Comparison of ENCODE assay signal across 8 mouse cellular contexts in the genomic region with DNA sequence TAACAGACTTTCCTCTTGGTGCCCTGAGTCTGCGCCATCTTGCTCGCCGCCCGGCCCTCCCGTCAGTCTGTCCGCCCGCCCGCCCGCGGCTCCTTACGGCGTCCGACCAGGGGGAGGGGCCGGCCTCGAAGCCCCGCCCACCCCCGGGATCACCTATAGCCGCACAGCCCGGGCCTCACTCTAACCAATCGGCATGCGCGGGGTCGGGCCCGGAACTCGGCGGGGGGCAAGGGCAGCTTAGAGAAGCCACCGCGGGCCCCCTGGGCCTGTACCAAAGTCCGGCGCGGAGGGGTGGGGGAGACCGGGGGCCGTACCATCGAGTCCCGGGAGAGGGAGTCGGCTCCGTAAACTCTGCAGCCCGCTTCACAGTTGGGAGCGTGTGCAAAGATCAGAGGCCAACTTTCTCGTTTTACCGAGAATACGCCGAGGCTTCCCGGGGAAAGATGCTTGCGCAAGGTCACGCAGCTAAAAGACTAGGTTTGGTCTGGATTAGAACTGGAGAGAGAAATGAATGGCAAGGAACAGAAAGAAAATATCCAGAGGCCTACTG. TPM values are rescaled to one million over a fixed set of nuclear protein-coding genes. Genes with fewer than 3 reads are reported as not detected.
DNase-seq lines count a peak whose midpoint lies in the region; ATAC-seq lines count a peak whose summit lies in the region.

A gene (minus strand): TSS at position 122 of the 550 bp plus-strand sequence.

- ATAC-seq in erythroblast, adult 5-6 weeks (replicated peaks; ENCODE audit: low FRiP score, poor library complexity, severe bottlenecking) = peak; percentile 93
- ATAC-seq in kidney, embryonic 15.5 days (replicated peaks; ENCODE audit: low FRiP score) = peak; percentile 100
- peak; percentile 97 for ATAC-seq in monocyte, adult 5-6 weeks (replicated peaks; ENCODE audit: insufficient number of reproducible peaks, low FRiP score, low TSS enrichment, poor library complexity, severe bottlenecking)

- peaks cover 32% of the 10 kb centered on the region for H3K36me3 ChIP-seq in heart, embryonic 10.5 days
- peaks cover 26% of the 10 kb centered on the region for H3K36me3 ChIP-seq in kidney, embryonic 15.5 days

- H3K27ac ChIP-seq in heart, embryonic 10.5 days = peak within 1 kb of the TSS; percentile 94
- peak within 1 kb of the TSS; percentile 88 for H3K27ac ChIP-seq in kidney, embryonic 15.5 days

- H3K27me3 ChIP-seq in heart, embryonic 10.5 days (ENCODE audit: insufficient read depth, poor library complexity, severe bottlenecking) = no peaks in the 10 kb centered on the region
- H3K27me3 ChIP-seq in kidney, embryonic 15.5 days = no peaks in the 10 kb centered on the region

- peak within 1 kb of the TSS; percentile 79 for H3K4me3 ChIP-seq in heart, embryonic 10.5 days
- H3K4me3 ChIP-seq in kidney, embryonic 15.5 days (replicated peaks) = peak within 1 kb of the TSS; percentile 90

- H3K4me2 ChIP-seq in kidney, embryonic 15.5 days = peak within 1 kb of the TSS; percentile 68

- peaks cover 14% of the 10 kb centered on the region for H3K4me1 ChIP-seq in heart, embryonic 10.5 days
- H3K4me1 ChIP-seq in kidney, embryonic 15.5 days = peaks cover 19% of the 10 kb centered on the region

- H3K9me3 ChIP-seq in heart, embryonic 10.5 days = no peaks in the 10 kb centered on the region
- H3K9me3 ChIP-seq in kidney, embryonic 15.5 days (replicated peaks) = no peaks in the 10 kb centered on the region

- H3K9ac ChIP-seq in kidney, embryonic 15.5 days = peak within 1 kb of the TSS; percentile 85

- peak; percentile 97 for DNase-seq in B cell, adult 2 months
- DNase-seq in brain, adult 2 months (ENCODE audit: low read depth, low spot score) = peak; percentile 98
- DNase-seq in heart, embryonic 10.5 days (ENCODE audit: low spot score) = peak; percentile 99
- DNase-seq in liver = peak; percentile 99
- DNase-seq in spleen, postnatal 4 days (ENCODE audit: low spot score in 2 of 2) = peak; percentile 98 to 99

- WGBS in heart, embryonic 10.5 days = 1% methylated on average over 46 of the region's 46 CpGs
- under 1% methylated on average over 46 of the region's 46 CpGs for WGBS in kidney, embryonic 15.5 days

RNA-seq across cellular contexts. Expression of the gene that starts here (rescaled TPM):
- total RNA-seq in erythroblast, adult 5-6 weeks (2015; ENCODE audit: low replicate concordance) = 41.1 and 45.8 TPM in 2 replicates
- 27.0 and 42.9 TPM in 2 replicates for total RNA-seq in erythroblast, adult 5-6 weeks (2017; ENCODE audit: low replicate concordance)
- polyA plus RNA-seq in heart, embryonic 10.5 days (2016; fragmentation: Nextera tagmentation; extraction: Ambion mirVana) = 201 and 237 TPM in 2 replicates
- 264 and 274 TPM in 2 replicates for polyA plus RNA-seq in kidney, embryonic 15.5 days (2015; fragmentation: Nextera tagmentation; extraction: Ambion mirVana)
- total RNA-seq in monocyte, adult 5-6 weeks (2017) = 62.9 to 100 TPM (median 82.2 TPM) in 3 replicates

Comparison
In these comparisons a context has a peak if more than half of its experiments do, and no peak if none do; other contexts are left out.
1. Peak in every context shown above with its lines: DNase-seq, ATAC-seq, H3K4me3 ChIP-seq and H3K27ac ChIP-seq.